Mouse (Mus musculus): Measurements from ENCODE around the gene Pnpla1. TPM values are rescaled to one million over a fixed set of nuclear protein-coding genes. Genes with fewer than 3 reads are reported as not detected.

Pnpla1 gene
- polyA plus RNA-seq, 1 experiment from 2014 or later: 0.53 TPM

- H3K27me3 ChIP-seq: no peaks in the 10 kb centered on the region
- no peak overlapping the region for H3K4me2 ChIP-seq (replicated peaks)
- H3K36me3 ChIP-seq: no peaks in the 10 kb centered on the region
- 0 out of 2 replicates have a peak, but pooled peaks cover 2% of the 10 kb centered on the region for H3K9me3 ChIP-seq
- 94% methylated on average over 21 of the region's 21 CpGs for WGBS
- H3K4me3 ChIP-seq: no peak overlapping the region
- H3K27ac ChIP-seq: no peak overlapping the region
- H3K9ac ChIP-seq: no peak overlapping the region
- peaks cover 5% of the 10 kb centered on the region; the same call in 1 of the 2 replicates for H3K4me1 ChIP-seq
- no peak for ATAC-seq (ENCODE audit: low FRiP score, low read depth)
Observed at GRCm38 (mm10) chr17:28895217-28895875, 37.1 kb downstream of the Pnpla1 start.

- no peak overlapping the region for H3K4me2 ChIP-seq (replicated peaks)
- no peak overlapping the region for H3K9ac ChIP-seq
- no peaks in the 10 kb centered on the region for H3K9me3 ChIP-seq
- no peak overlapping the region for H3K27ac ChIP-seq
- H3K36me3 ChIP-seq: no peaks in the 10 kb centered on the region
- no peaks in the 10 kb centered on the region for H3K27me3 ChIP-seq
- ATAC-seq (ENCODE audit: low FRiP score, low read depth): no peak
- 91% methylated on average over 11 of the region's 11 CpGs for WGBS
- peaks cover 5% of the 10 kb centered on the region; the same call in 1 of the 2 replicates for H3K4me1 ChIP-seq
- no peak overlapping the region for H3K4me3 ChIP-seq
Observed at GRCm38 (mm10) chr17:28896095-28896780, 38.0 kb downstream of the Pnpla1 start.

- Histone ChIP-seq H3K36me3 (no peaks in the 10 kb centered on the region), H3K9ac (no peak overlapping the region), H3K9me3 (no peaks in the 10 kb centered on the region), H3K27ac (no peak overlapping the region), H3K4me3 (no peak overlapping the region), H3K4me1 (peaks cover 5% of the 10 kb centered on the region; the same call in 1 of the 2 replicates), H3K4me2 (replicated peaks) (no peak overlapping the region), H3K27me3 (no peaks in the 10 kb centered on the region)
- 81% methylated on average over 5 of the region's 5 CpGs for WGBS
- ATAC-seq (ENCODE audit: low FRiP score, low read depth): no peak
Observed at GRCm38 (mm10) chr17:28897817-28898216, 39.6 kb downstream of the Pnpla1 start.

GRCm38 (mm10) chr17:28898249-28898648, 40.0 kb downstream of the Pnpla1 start:
- ATAC-seq (ENCODE audit: low FRiP score, low read depth): no peak
- Histone ChIP-seq H3K9me3 (no peaks in the 10 kb centered on the region), H3K4me1 (peaks cover 5% of the 10 kb centered on the region; the same call in 1 of the 2 replicates), H3K9ac (no peak overlapping the region; the same call in 1 of the 2 replicates), H3K4me3 (no peak overlapping the region), H3K27me3 (no peaks in the 10 kb centered on the region), H3K4me2 (replicated peaks) (no peak overlapping the region), H3K36me3 (no peaks in the 10 kb centered on the region), H3K27ac (no peak overlapping the region)
- 80% methylated on average over 5 of the region's 5 CpGs for WGBS

GRCm38 (mm10) chr17:28899427-28899826, 41.2 kb downstream of the Pnpla1 start:
- H3K4me1 ChIP-seq: peaks cover 5% of the 10 kb centered on the region; the same call in 1 of the 2 replicates
- no peaks in the 10 kb centered on the region for H3K27me3 ChIP-seq
- H3K27ac ChIP-seq: no peak overlapping the region
- no peak overlapping the region for H3K4me2 ChIP-seq (replicated peaks)
- H3K9me3 ChIP-seq: no peaks in the 10 kb centered on the region
- no peaks in the 10 kb centered on the region for H3K36me3 ChIP-seq
- no peak for ATAC-seq (ENCODE audit: low FRiP score, low read depth)
- WGBS: 67% methylated on average over 19 of the region's 19 CpGs
- H3K4me3 ChIP-seq: no peak overlapping the region
- H3K9ac ChIP-seq: no peak overlapping the region

- Histone ChIP-seq H3K27me3 (no peaks in the 10 kb centered on the region), H3K4me1 (peaks cover 5% of the 10 kb centered on the region; the same call in 1 of the 2 replicates), H3K36me3 (no peaks in the 10 kb centered on the region), H3K9me3 (no peaks in the 10 kb centered on the region), H3K4me2 (replicated peaks) (no peak overlapping the region), H3K4me3 (no peak overlapping the region), H3K27ac (no peak overlapping the region), H3K9ac (no peak overlapping the region)
- no peak for ATAC-seq (ENCODE audit: low FRiP score, low read depth)
- 71% methylated on average over 4 of the region's 4 CpGs for WGBS
Observed at GRCm38 (mm10) chr17:28901559-28901958, 43.3 kb downstream of the Pnpla1 start.

- Histone ChIP-seq H3K4me2 (replicated peaks) (no peak overlapping the region), H3K27me3 (peaks cover 16% of the 10 kb centered on the region; the same call in 1 of the 2 replicates), H3K4me3 (no peak overlapping the region), H3K9me3 (no peaks in the 10 kb centered on the region), H3K9ac (no peak overlapping the region), H3K36me3 (no peaks in the 10 kb centered on the region), H3K27ac (no peak overlapping the region), H3K4me1 (peaks cover 8% of the 10 kb centered on the region)
- no peak for ATAC-seq (ENCODE audit: low FRiP score, low read depth)
- WGBS: 31% methylated on average over 23 of the region's 23 CpGs
Observed at GRCm38 (mm10) chr17:28904546-28905376, 46.5 kb downstream of the Pnpla1 start.

- H3K27ac ChIP-seq: no peak overlapping the region
- no peak overlapping the region for H3K9ac ChIP-seq
- 63% methylated on average over 13 of the region's 13 CpGs for WGBS
- H3K9me3 ChIP-seq: no peaks in the 10 kb centered on the region
- peaks cover 23% of the 10 kb centered on the region; the same call in 1 of the 2 replicates for H3K27me3 ChIP-seq
- H3K4me2 ChIP-seq (replicated peaks): no peak overlapping the region
- H3K36me3 ChIP-seq: no peaks in the 10 kb centered on the region
- H3K4me3 ChIP-seq: no peak overlapping the region
- peaks cover 10% of the 10 kb centered on the region for H3K4me1 ChIP-seq
- ATAC-seq (ENCODE audit: low FRiP score, low read depth): no peak
Observed at GRCm38 (mm10) chr17:28905377-28905916, 47.2 kb downstream of the Pnpla1 start.

GRCm38 (mm10) chr17:28907959-28908358, 49.7 kb downstream of the Pnpla1 start:
- no peak overlapping the region for H3K4me2 ChIP-seq (replicated peaks)
- H3K36me3 ChIP-seq: no peaks in the 10 kb centered on the region
- H3K4me3 ChIP-seq: no peak overlapping the region
- 67% methylated on average over 7 of the region's 7 CpGs for WGBS
- no peak for ATAC-seq (ENCODE audit: low FRiP score, low read depth)
- no peak overlapping the region for H3K9ac ChIP-seq
- H3K27me3 ChIP-seq: peaks cover 26% of the 10 kb centered on the region; the same call in 1 of the 2 replicates
- H3K4me1 ChIP-seq: peaks cover 10% of the 10 kb centered on the region
- H3K27ac ChIP-seq: no peak overlapping the region
- H3K9me3 ChIP-seq: no peaks in the 10 kb centered on the region

GRCm38 (mm10) chr17:28909252-28909941, 51.2 kb downstream of the Pnpla1 start:
- H3K27ac ChIP-seq: no peak overlapping the region
- no peaks in the 10 kb centered on the region for H3K36me3 ChIP-seq
- H3K9ac ChIP-seq: peak overlapping the region; percentile 62
- ATAC-seq (ENCODE audit: low FRiP score, low read depth): no peak; the same call in 1 of the 2 replicates
- H3K4me2 ChIP-seq (replicated peaks): peak overlapping the region; percentile 64
- peaks cover 10% of the 10 kb centered on the region for H3K4me1 ChIP-seq
- peaks cover 26% of the 10 kb centered on the region; the same call in 1 of the 2 replicates for H3K27me3 ChIP-seq
- no peaks in the 10 kb centered on the region for H3K9me3 ChIP-seq
- 8% methylated on average over 29 of the region's 29 CpGs for WGBS
- H3K4me3 ChIP-seq: peak overlapping the region; percentile 34

GRCm38 (mm10) chr17:28910139-28910538, 51.9 kb downstream of the Pnpla1 start:
- ATAC-seq (ENCODE audit: low FRiP score, low read depth): no peak
- Histone ChIP-seq H3K36me3 (no peaks in the 10 kb centered on the region), H3K27me3 (peaks cover 26% of the 10 kb centered on the region; the same call in 1 of the 2 replicates), H3K9ac (no peak overlapping the region), H3K9me3 (no peaks in the 10 kb centered on the region), H3K27ac (no peak overlapping the region), H3K4me3 (peak overlapping the region; percentile 34), H3K4me2 (replicated peaks) (peak overlapping the region; percentile 64), H3K4me1 (peaks cover 10% of the 10 kb centered on the region)
- 24% methylated on average over 7 of the region's 7 CpGs for WGBS
